Mouse (Mus musculus): Measurements from ENCODE around the gene Slc16a12. TPM values are rescaled to one million over a fixed set of nuclear protein-coding genes. Genes with fewer than 3 reads are reported as not detected.

Slc16a12 gene
- polyA plus RNA-seq, 2 experiments, result 0.73 to 1.3 TPM

DNA sequence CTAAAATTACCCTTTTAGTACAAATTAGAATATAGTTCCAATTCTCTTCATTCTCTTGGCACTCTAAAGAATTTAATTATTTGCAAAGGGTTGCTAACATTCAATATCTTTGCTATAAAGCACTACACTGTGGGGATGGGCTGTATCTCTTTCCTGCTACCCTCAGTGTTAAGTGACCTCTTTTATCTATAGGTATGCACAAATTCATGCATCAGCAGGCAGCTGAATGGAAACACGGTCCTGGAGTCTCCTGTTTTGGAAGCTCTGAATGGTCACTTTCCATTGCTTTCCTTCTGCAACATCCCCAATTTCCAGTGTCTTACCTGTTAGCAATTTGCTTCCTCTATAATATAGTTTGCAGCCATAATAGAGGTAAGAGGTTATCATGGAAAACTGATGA is 48.2 kb downstream of the Slc16a12 start:
- Histone ChIP-seq H3K9ac (ENCODE audit: low read depth, low read length, severe bottlenecking) (no peak overlapping the region), H3K27me3 (ENCODE audit: control insufficient read depth, insufficient read depth, low read length) (no peaks in the 10 kb centered on the region), H3K4me1 (ENCODE audit: control insufficient read depth, insufficient read depth, low read length) (no peaks in the 10 kb centered on the region), H3K36me3 (ENCODE audit: control insufficient read depth, insufficient read depth, low read length) (no peaks in the 10 kb centered on the region), H3K9me3 (ENCODE audit: control insufficient read depth, low read length) (no peaks in the 10 kb centered on the region), H3K27ac (replicated peaks; ENCODE audit: low read depth, low read length) (no peak overlapping the region), H3K4me2 (replicated peaks; ENCODE audit: low read depth, low read length, severe bottlenecking) (no peak overlapping the region), H3K4me3 (replicated peaks; ENCODE audit: low read length) (no peak overlapping the region)
- ATAC-seq (ENCODE audit: low FRiP score, low read depth) (no peak), DNase-seq (ENCODE audit: low spot score) (no peak)
- no peak for TF ChIP-seq POLR2A (IDR thresholded peaks at IDR 0.05; ENCODE audit: borderline replicate concordance, extremely low read depth, insufficient read depth, insufficient read length)
- 75% methylated on average over 1 of the region's 1 CpGs for WGBS

DNA sequence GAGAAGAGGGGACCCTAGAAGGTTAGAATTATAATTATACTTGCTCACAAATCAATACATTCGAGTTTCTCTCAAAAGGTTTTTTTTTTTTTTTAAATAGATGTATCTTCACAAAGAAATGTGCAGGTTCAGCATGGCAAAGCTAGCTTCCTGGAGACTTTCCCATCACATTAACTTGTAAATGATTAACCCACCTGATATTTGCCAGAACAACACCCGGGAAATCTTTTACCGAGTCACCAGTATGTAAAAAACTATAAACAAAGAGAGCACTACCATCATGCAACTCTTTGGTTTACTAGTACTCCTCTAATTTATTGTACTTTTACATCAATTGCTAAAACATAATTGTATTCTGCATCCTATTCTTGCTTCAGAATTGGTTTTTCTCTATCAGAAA is 48.7 kb downstream of the Slc16a12 start:
- no peak for DNase-seq (ENCODE audit: low spot score)
- Histone ChIP-seq H3K27ac (replicated peaks; ENCODE audit: low read depth, low read length) (no peak overlapping the region), H3K4me3 (replicated peaks; ENCODE audit: low read length) (no peak overlapping the region), H3K27me3 (ENCODE audit: control insufficient read depth, insufficient read depth, low read length) (no peaks in the 10 kb centered on the region), H3K9me3 (ENCODE audit: control insufficient read depth, low read length) (no peaks in the 10 kb centered on the region), H3K4me1 (ENCODE audit: control insufficient read depth, insufficient read depth, low read length) (no peaks in the 10 kb centered on the region), H3K36me3 (ENCODE audit: control insufficient read depth, insufficient read depth, low read length) (no peaks in the 10 kb centered on the region), H3K9ac (ENCODE audit: low read depth, low read length, severe bottlenecking) (no peak overlapping the region), H3K4me2 (replicated peaks; ENCODE audit: low read depth, low read length, severe bottlenecking) (no peak overlapping the region)
- TF ChIP-seq POLR2A (IDR thresholded peaks at IDR 0.05; ENCODE audit: borderline replicate concordance, extremely low read depth, insufficient read depth, insufficient read length), result no peak
- ATAC-seq (ENCODE audit: low FRiP score, low read depth), result no peak
- WGBS, result 86% methylated on average over 3 of the region's 3 CpGs

DNA sequence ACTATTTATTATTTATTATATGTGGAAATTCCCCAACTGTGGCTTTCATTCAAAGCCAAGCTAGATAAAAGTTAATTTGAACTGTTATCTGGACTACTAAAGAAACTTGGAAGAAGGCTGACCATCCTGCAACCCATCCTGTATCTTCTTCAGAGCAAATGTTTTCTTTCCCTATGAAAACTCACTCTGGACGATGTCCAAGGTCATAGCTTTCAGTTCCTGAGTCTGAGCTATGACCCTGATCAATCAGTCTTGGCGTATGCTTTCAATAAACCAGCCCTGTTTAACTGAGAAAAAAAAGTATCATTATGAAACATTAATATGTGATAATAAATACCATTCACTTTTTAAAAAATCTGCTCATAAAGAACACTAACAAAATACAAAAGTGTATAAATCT is 49.6 kb downstream of the Slc16a12 start:
- Histone ChIP-seq H3K4me1 (ENCODE audit: control insufficient read depth, insufficient read depth, low read length) (no peaks in the 10 kb centered on the region), H3K9me3 (ENCODE audit: control insufficient read depth, low read length) (no peaks in the 10 kb centered on the region), H3K9ac (ENCODE audit: low read depth, low read length, severe bottlenecking) (no peak overlapping the region), H3K36me3 (ENCODE audit: control insufficient read depth, insufficient read depth, low read length) (no peaks in the 10 kb centered on the region), H3K4me2 (replicated peaks; ENCODE audit: low read depth, low read length, severe bottlenecking) (no peak overlapping the region), H3K27me3 (ENCODE audit: control insufficient read depth, insufficient read depth, low read length) (no peaks in the 10 kb centered on the region), H3K4me3 (replicated peaks; ENCODE audit: low read length) (no peak overlapping the region), H3K27ac (replicated peaks; ENCODE audit: low read depth, low read length) (no peak overlapping the region)
- ATAC-seq (ENCODE audit: low FRiP score, low read depth) (no peak), DNase-seq (ENCODE audit: low spot score) (no peak)
- WGBS, result 76% methylated on average over 2 of the region's 2 CpGs
- no peak for TF ChIP-seq POLR2A (IDR thresholded peaks at IDR 0.05; ENCODE audit: borderline replicate concordance, extremely low read depth, insufficient read depth, insufficient read length)

DNA sequence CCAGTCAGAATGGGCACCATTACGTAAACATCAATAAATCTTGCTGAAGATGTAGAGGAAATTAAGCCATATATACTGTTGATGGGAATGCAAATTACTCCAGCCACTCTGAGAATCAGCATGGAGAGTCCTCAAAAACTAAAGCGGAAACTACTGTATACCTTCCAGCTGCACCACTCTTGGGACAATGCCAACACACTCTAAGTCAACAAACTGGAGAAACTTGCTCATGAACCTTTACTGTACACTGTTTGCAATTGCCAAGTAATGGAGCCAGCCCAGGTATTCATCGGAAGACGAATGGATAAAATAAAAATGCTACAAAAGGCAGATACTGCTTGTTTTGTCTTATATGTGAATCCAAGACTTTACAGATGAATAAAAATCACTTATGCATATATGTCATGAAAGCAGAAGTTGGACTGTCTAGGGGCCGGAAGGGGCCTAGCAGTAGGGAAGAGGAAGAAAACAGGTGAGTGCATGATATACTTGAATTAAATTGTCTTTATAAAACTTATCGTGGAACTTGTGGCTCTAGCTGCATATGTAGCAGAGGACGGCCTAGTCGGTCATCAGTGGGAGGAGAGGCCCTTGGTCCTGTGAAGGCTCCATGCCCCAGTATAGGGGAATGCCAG is 50.6 kb downstream of the Slc16a12 start:
- no peaks in the 10 kb centered on the region for H3K36me3 ChIP-seq (ENCODE audit: control insufficient read depth, insufficient read depth, low read length)
- H3K27me3 ChIP-seq (ENCODE audit: control insufficient read depth, insufficient read depth, low read length), result no peaks in the 10 kb centered on the region
- no peak for TF ChIP-seq POLR2A (IDR thresholded peaks at IDR 0.05; ENCODE audit: borderline replicate concordance, extremely low read depth, insufficient read depth, insufficient read length)
- no peak for DNase-seq (ENCODE audit: low spot score)
- no peak for ATAC-seq (ENCODE audit: low FRiP score, low read depth)
- H3K4me1 ChIP-seq (ENCODE audit: control insufficient read depth, insufficient read depth, low read length), result no peaks in the 10 kb centered on the region
- H3K27ac ChIP-seq (replicated peaks; ENCODE audit: low read depth, low read length), result no peak overlapping the region
- no peak overlapping the region for H3K4me3 ChIP-seq (replicated peaks; ENCODE audit: low read length)
- no peaks in the 10 kb centered on the region for H3K9me3 ChIP-seq (ENCODE audit: control insufficient read depth, low read length)
- no peak overlapping the region for H3K4me2 ChIP-seq (replicated peaks; ENCODE audit: low read depth, low read length, severe bottlenecking)
- no peak overlapping the region for H3K9ac ChIP-seq (ENCODE audit: low read depth, low read length, severe bottlenecking)
- 91% methylated on average over 8 of the region's 8 CpGs for WGBS

DNA sequence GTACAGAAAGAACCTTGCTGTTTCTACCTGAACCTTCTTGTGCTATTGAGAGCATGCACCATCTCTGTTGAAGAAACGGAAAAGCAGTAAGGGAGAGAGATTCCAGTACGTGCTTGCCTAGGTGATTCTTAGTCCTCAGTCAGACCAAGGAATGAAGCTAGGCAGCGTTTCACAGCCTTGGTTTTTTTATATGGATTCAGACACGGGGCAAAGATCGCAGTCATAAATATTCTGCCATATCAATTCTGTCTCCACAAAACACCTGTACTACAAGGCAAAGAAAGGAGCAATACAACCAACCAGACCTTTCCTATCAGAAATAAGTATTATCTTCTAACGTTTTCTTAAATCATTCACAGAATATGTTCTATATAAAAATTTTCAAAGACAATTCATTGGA is 55.7 kb downstream of the Slc16a12 start:
- WGBS, result 82% methylated on average over 6 of the region's 6 CpGs
- DNase-seq (ENCODE audit: low spot score), result no peak

DNA sequence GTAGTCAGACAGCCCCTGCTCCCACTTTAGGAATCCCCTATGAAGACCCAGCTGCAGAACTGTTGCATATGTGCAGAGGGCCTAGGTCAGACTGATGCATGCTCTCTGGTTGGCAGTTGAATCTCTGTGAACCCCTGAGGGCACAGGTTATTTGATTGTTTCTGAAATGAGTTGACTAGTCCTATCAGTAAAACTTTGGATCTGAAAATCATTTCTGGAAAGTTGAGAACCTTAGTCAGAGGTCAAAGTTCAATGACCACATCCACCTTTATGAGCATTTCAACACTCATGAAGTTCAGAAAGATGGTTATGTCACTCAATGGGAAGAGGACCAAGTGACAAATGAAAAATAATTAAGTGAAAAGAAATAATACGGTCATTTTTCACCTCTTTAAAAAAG is 61.6 kb downstream of the Slc16a12 start:
- Histone ChIP-seq H3K4me2 (replicated peaks; ENCODE audit: low read depth, low read length, severe bottlenecking) (no peak overlapping the region), H3K9me3 (ENCODE audit: control insufficient read depth, low read length) (no peaks in the 10 kb centered on the region), H3K4me3 (replicated peaks; ENCODE audit: low read length) (no peak overlapping the region), H3K27ac (replicated peaks; ENCODE audit: low read depth, low read length) (no peak overlapping the region), H3K9ac (ENCODE audit: low read depth, low read length, severe bottlenecking) (no peak overlapping the region), H3K27me3 (ENCODE audit: control insufficient read depth, insufficient read depth, low read length) (no peaks in the 10 kb centered on the region), H3K4me1 (ENCODE audit: control insufficient read depth, insufficient read depth, low read length) (no peaks in the 10 kb centered on the region), H3K36me3 (ENCODE audit: control insufficient read depth, insufficient read depth, low read length) (no peaks in the 10 kb centered on the region)
- no peak for ATAC-seq (ENCODE audit: low FRiP score, low read depth)
- no peak for DNase-seq (ENCODE audit: low spot score)
- 94% methylated on average over 1 of the region's 1 CpGs for WGBS
- TF ChIP-seq POLR2A (IDR thresholded peaks at IDR 0.05; ENCODE audit: borderline replicate concordance, extremely low read depth, insufficient read depth, insufficient read length), result no peak

More for the DNA sequence above, 55.7 kb downstream of the Slc16a12 start:
- TF ChIP-seq POLR2A (IDR thresholded peaks at IDR 0.05; ENCODE audit: borderline replicate concordance, extremely low read depth, insufficient read depth, insufficient read length), result no peak
- Histone ChIP-seq H3K27me3 (ENCODE audit: control insufficient read depth, insufficient read depth, low read length) (no peaks in the 10 kb centered on the region), H3K36me3 (ENCODE audit: control insufficient read depth, insufficient read depth, low read length) (no peaks in the 10 kb centered on the region), H3K4me1 (ENCODE audit: control insufficient read depth, insufficient read depth, low read length) (no peaks in the 10 kb centered on the region), H3K4me2 (replicated peaks; ENCODE audit: low read depth, low read length, severe bottlenecking) (no peak overlapping the region), H3K27ac (replicated peaks; ENCODE audit: low read depth, low read length) (no peak overlapping the region), H3K9me3 (ENCODE audit: control insufficient read depth, low read length) (no peaks in the 10 kb centered on the region), H3K4me3 (replicated peaks; ENCODE audit: low read length) (no peak overlapping the region), H3K9ac (ENCODE audit: low read depth, low read length, severe bottlenecking) (no peak overlapping the region)
- no peak for ATAC-seq (ENCODE audit: low FRiP score, low read depth)

All from limb, embryonic 14.5 days (tissue).